Mouse (Mus musculus) kidney, adult 11 months (tissue): ENCODE results near the gene Klf11.
A peak's percentile ranks its signal among the peaks of the same experiment; 100 is the strongest.

Source experiments
- DNase-seq: peaks from one replicate; pipeline ENCODE4 v3.0.0; 2022

Gene Klf11

DNA sequence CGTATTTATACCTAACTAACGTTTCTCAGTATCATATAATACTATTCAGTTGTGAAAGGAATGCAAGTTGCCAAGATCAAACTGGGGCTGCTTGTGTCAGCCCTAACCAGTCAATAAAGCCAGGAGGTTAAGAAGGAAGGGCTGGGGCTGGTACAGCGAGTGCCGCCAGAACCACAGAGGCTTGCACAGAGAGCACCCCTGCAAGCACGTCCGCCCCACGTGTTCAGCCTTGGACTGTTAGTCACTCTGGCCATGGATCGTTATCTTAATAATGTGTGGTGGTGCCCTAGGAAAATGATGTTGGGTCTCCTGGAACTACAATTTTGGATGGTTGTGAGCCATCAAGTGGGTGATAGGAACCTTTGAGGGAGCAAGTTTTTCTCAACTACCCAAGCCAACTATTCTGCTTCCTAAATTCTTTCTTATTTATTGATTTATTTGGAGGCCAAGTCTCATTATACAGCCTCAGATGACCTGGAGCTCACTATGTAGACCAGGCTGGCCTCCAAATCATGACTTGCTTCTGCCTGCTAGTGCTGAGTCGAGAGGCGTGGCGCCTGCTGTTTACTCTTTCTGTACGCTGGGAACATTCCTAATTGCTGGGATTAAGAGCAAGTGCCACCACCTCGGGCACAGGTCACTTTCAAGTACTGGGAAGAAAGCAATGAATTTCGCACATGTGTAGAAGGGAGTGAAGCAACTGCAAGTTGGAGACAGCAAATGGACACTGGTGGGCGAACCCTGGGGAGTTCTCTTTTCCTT is 54.6 kb downstream of the Klf11 start:
- no peak for DNase-seq

DNA sequence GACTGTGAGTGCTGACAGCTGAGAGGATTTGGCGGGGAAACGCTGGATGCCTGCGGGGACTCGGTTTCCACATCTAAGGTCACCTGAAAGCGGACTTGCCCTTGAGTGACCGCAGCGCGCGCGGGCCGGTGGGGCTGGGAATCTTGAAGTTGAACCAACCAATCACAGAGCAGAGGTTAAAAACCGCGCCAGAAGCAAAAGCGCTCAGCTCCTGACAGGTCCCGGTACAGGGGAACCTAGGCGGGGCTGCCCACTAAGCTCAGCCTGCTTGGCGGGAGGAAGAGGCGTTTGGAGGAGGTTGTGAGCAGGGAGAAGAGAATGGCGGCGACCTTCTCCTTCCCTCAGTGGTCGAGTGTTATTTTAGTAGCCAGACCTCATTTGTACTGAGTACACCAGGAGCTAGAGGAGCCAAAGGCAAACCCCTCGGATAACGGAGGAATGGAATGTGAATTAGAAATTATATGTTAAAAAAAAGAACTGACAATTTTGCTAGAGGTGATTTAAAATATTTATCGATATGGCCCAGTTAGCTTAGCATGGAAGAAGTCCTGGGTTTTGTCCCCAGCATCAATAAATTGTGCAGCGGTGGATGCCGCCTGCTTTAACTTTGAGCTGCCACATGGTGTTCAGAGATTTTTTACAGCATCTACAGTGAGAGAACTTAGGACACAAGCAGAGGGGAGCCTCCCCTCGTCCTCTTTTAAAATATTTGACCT is 55.8 kb downstream of the Klf11 start:
- DNase-seq: peak; percentile 72

DNA sequence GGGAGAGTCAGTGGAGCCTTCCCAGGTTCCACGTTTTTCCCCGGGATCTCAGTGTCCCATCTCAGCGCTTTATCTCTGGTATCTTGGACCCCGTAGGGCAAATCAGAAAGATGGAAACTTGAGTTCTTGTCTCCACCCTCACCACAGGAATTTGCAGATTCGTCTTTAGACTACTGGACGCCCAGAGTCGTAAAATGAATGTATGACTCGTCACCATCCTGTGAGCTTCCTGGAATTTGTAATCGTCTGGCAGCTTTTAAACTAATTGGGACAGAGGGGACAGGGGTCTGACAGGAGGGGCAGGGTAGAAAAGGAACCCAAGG is 56.4 kb downstream of the Klf11 start:
- DNase-seq: no peak

DNA sequence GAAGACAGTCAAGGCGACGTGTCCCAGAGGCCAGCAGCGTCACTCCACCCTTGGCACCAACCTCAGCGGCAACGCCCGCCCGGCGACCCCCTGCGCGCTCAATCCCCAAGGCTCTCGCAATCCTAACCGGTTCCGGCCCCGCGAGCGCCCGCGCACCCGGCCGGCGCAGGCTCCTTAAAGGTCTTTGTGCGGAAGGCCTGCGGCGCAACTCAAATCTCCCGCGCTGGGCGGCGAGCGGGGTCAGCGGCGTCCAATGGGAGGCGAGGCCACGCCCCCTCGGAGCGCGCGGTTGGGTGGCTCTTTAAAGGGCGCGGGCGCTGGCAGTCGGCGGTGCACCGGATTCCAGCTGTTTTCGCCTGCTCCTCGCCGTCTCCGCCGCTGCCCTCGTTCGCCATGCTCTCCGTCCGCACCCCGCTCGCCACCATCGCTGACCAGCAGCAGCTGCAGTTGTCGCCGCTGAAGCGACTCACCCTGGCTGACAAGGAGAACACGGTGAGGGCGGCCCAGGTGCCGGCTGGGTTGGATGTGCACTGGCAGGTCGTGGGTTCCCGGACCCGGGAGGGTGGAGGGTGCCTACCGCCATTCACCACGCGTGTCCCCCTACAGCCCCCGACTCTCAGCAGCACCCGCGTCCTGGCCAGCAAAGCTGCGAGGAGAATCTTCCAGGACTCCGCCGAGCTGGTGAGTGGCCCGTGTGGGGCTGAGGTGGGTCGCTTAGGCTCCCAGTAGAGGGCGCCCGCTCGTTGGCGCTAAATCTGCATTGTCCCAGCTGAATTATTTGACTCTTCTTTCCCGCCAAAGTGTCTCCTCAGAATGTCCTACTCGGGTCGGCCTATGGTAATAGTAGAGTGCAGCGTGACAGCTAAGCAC is 57.1 kb downstream of the Klf11 start, which contains the start of gene Rrm2:
Rrm2 (plus strand) TSS at position 288 of the 870 bp plus-strand sequence.
- DNase-seq: peak; percentile 88

DNA sequence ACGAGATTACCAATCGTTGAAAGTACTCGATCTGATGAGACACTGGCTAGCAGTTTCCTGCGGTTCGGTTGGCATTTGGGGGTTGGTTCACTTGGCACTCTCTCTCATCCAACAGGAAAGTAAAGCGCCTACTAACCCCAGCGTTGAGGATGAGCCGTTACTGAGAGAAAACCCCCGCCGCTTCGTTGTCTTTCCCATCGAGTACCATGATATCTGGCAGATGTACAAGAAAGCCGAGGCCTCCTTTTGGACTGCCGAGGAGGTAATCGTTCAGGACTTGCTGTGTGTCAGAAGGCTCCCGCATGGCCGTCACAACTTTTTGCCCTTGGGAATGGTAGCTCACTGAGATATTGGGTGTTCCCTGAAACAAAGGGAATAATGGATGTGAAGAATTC is 57.7 kb downstream of the Klf11 start:
- DNase-seq: no peak

DNA sequence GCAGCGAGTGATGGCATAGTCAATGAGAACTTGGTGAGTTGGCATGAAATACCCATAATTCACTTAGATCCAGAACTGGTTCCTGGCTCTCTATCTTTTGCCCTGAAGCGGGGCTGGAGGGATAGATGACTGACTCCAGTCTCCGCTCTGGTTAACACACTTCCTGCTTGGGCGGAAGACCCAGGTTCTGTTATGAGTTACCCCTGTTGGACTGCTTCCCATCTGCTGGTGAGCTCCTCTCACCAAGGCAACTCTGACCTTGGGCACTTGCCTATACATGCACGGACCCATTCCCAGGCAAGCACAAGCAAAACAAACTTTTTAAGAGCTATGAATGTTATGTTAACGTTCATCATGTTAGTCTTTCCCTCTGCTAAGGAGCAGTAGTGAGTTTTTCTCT is 58.3 kb downstream of the Klf11 start:
- DNase-seq: no peak

DNA sequence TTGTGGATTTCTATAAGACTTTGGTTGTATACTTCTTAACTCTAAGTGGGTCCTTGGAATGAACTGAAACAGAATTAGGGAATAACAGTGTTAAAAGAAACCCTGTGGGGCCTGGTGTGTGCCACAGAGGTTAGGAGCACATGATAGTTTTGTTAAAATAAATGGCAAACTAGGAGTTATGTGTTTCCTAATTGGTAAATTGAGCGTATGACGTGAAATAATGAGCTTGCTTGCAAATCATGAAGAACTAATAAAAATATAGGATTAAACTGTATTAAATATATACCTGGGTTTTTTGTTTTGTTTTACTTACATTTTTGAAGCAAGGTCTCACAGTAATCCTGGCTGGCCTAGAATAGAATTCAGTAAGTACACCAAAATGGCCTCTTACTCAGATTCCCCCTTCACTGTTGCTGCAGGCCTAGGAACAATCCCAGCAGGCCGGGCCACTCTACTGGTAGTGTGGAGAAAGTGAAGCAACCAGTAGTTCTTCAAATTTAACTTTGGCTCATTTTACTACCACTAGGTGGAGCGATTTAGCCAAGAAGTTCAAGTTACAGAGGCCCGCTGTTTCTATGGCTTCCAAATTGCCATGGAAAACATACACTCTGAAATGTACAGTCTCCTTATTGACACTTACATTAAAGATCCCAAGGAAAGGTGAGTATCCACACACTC is 58.9 kb downstream of the Klf11 start:
- DNase-seq: peak; percentile 44

DNA sequence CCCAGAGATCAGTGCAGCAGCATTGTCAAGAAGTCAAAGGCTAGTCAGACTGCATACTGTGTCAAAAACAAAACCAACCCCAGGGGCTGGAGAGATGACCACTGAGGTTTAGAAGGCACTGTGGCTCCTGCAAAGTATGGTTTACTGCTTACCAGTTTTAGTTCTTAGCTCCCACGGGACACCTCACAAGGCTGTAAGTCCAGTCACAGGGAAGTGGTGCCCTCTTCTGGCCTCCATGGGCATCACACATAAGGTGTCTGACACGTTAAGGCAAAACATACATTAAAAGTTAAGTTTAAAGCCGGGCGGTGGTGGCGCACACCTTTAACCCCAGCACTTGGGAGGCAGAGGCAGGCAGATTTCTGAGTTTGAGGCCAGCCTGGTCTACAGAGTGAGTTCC is 59.6 kb downstream of the Klf11 start:
- no peak for DNase-seq
